Comparison of ENCODE assay signal across 7 mouse cellular contexts in genomic region chr14:29978254-29979204, GRCm38 (mm10). TPM values are rescaled to one million over a fixed set of nuclear protein-coding genes. Genes with fewer than 3 reads are reported as not detected.
DNase-seq lines count a peak whose midpoint lies in the region; ATAC-seq lines count a peak whose summit lies in the region.

TSS of gene Actr8 (plus strand) at chr14:29978337.

- no peaks in the 10 kb centered on the region for H3K27me3 ChIP-seq in embryonic facial prominence, embryonic 11.5 days (ENCODE audit: control insufficient read depth, insufficient read depth, low read length)
- H3K27me3 ChIP-seq in limb, embryonic 11.5 days (ENCODE audit: control insufficient read depth, insufficient read depth, low read length), result no peaks in the 10 kb centered on the region
- no peaks in the 10 kb centered on the region for H3K27me3 ChIP-seq in midbrain, embryonic 14.5 days (ENCODE audit: control insufficient read depth, insufficient read depth, low read length)

- no peaks in the 10 kb centered on the region for H3K4me1 ChIP-seq in embryonic facial prominence, embryonic 11.5 days (ENCODE audit: control insufficient read depth, insufficient read depth, low read length)
- H3K4me1 ChIP-seq in limb, embryonic 11.5 days (ENCODE audit: control insufficient read depth, insufficient read depth, low read length), result peaks cover 7% of the 10 kb centered on the region; the same call in 1 of the 2 replicates
- H3K4me1 ChIP-seq in midbrain, embryonic 14.5 days (ENCODE audit: control insufficient read depth, insufficient read depth, low read length), result 0 out of 2 replicates have a peak, but pooled peaks cover 3% of the 10 kb centered on the region

- peak within 1 kb of the TSS; percentile 91 for H3K9ac ChIP-seq in embryonic facial prominence, embryonic 11.5 days (replicated peaks; ENCODE audit: low read length)
- peak within 1 kb of the TSS; percentile 84 for H3K9ac ChIP-seq in limb, embryonic 11.5 days (ENCODE audit: low read length)
- H3K9ac ChIP-seq in midbrain, embryonic 14.5 days (replicated peaks; ENCODE audit: low read length), result peak within 1 kb of the TSS; percentile 84

- ATAC-seq in embryonic facial prominence, embryonic 11.5 days (replicated peaks; ENCODE audit: insufficient number of reproducible peaks, low FRiP score, low TSS enrichment, low read depth), result peak; percentile 98
- peak; percentile 96 for ATAC-seq in limb, embryonic 11.5 days (ENCODE audit: insufficient number of reproducible peaks, low FRiP score, low TSS enrichment, low read depth)
- ATAC-seq in midbrain, embryonic 14.5 days (ENCODE audit: low FRiP score, low TSS enrichment), result peak; percentile 96

- WGBS in embryonic facial prominence, embryonic 11.5 days, result 2% methylated on average over 44 of the region's 44 CpGs
- 3% methylated on average over 44 of the region's 44 CpGs for WGBS in limb, embryonic 11.5 days
- WGBS in midbrain, embryonic 14.5 days, result 2% methylated on average over 44 of the region's 44 CpGs

- H3K9me3 ChIP-seq in embryonic facial prominence, embryonic 11.5 days (replicated peaks; ENCODE audit: control insufficient read depth, low read length), result no peaks in the 10 kb centered on the region
- no peaks in the 10 kb centered on the region for H3K9me3 ChIP-seq in limb, embryonic 11.5 days (ENCODE audit: control insufficient read depth, low read length)
- H3K9me3 ChIP-seq in midbrain, embryonic 14.5 days (ENCODE audit: control insufficient read depth, low read length), result no peaks in the 10 kb centered on the region

- peak within 1 kb of the TSS; percentile 78 for H3K27ac ChIP-seq in embryonic facial prominence, embryonic 11.5 days (replicated peaks; ENCODE audit: low read depth, low read length)
- H3K27ac ChIP-seq in limb, embryonic 11.5 days (replicated peaks; ENCODE audit: low read depth, low read length), result peak within 1 kb of the TSS; percentile 78
- H3K27ac ChIP-seq in midbrain, embryonic 14.5 days (replicated peaks; ENCODE audit: low read depth, low read length), result peak within 1 kb of the TSS; percentile 91

- peak within 1 kb of the TSS; percentile 61 for H3K4me2 ChIP-seq in embryonic facial prominence, embryonic 11.5 days (ENCODE audit: low read depth, low read length)
- peak within 1 kb of the TSS; percentile 88 for H3K4me2 ChIP-seq in limb, embryonic 11.5 days (ENCODE audit: low read depth, severe bottlenecking)
- peak within 1 kb of the TSS; percentile 77 for H3K4me2 ChIP-seq in midbrain, embryonic 14.5 days (ENCODE audit: low read length)

- DNase-seq in adrenal gland, postnatal 14 days, result peak; percentile 96
- peak; percentile 94 for DNase-seq in embryonic facial prominence, embryonic 11.5 days (ENCODE audit: low spot score)
- DNase-seq in heart, adult 11 months, result peak; percentile 99
- DNase-seq in kidney, adult 18-20 months, result peak; percentile 95
- DNase-seq in limb, embryonic 11.5 days (ENCODE audit: low spot score), result peak; percentile 96
- DNase-seq in midbrain, embryonic 14.5 days, result peak; percentile 97
- peak; percentile 86 to 93 for DNase-seq in spleen, adult 18-20 months

- H3K4me3 ChIP-seq in embryonic facial prominence, embryonic 11.5 days (ENCODE audit: low read depth, low read length), result peak within 1 kb of the TSS; percentile 77
- H3K4me3 ChIP-seq in limb, embryonic 11.5 days (ENCODE audit: low read depth, low read length), result peak within 1 kb of the TSS; percentile 64
- peak within 1 kb of the TSS; percentile 85 for H3K4me3 ChIP-seq in midbrain, embryonic 14.5 days (replicated peaks; ENCODE audit: low read depth, low read length)

- H3K36me3 ChIP-seq in embryonic facial prominence, embryonic 11.5 days (replicated peaks; ENCODE audit: control insufficient read depth, insufficient read depth, low read depth, low read length), result peaks cover 12% of the 10 kb centered on the region
- H3K36me3 ChIP-seq in limb, embryonic 11.5 days (ENCODE audit: control insufficient read depth, insufficient read depth, low read length), result peaks cover 14% of the 10 kb centered on the region
- H3K36me3 ChIP-seq in midbrain, embryonic 14.5 days (ENCODE audit: control insufficient read depth, insufficient read depth, low read length), result peaks cover 64% of the 10 kb centered on the region

RNA-seq across cellular contexts. Expression of gene Actr8, which starts in this region (rescaled TPM):
- total RNA-seq in adrenal gland, postnatal 14 days (2021), result 52.4 and 59.0 TPM in 2 replicates
- polyA plus RNA-seq in embryonic facial prominence, embryonic 11.5 days (2014; fragmentation: Nextera tagmentation; extraction: Ambion mirVana), result 68.4 TPM in 2 replicates
- 68.6 and 71.0 TPM in 2 replicates for polyA plus RNA-seq in limb, embryonic 11.5 days (2014; fragmentation: Nextera tagmentation; extraction: Ambion mirVana)
- 61.0 and 63.8 TPM in 2 replicates for polyA plus RNA-seq in midbrain, embryonic 14.5 days (2014; fragmentation: Nextera tagmentation; extraction: Ambion mirVana)

Comparison
In these comparisons a context has a peak if more than half of its experiments do, and no peak if none do; other contexts are left out.
1. Peak in every context shown above with its lines: DNase-seq, ATAC-seq, H3K4me3 ChIP-seq and H3K27ac ChIP-seq.